8 mouse cellular contexts compared by ENCODE assay signal in the genomic region with DNA sequence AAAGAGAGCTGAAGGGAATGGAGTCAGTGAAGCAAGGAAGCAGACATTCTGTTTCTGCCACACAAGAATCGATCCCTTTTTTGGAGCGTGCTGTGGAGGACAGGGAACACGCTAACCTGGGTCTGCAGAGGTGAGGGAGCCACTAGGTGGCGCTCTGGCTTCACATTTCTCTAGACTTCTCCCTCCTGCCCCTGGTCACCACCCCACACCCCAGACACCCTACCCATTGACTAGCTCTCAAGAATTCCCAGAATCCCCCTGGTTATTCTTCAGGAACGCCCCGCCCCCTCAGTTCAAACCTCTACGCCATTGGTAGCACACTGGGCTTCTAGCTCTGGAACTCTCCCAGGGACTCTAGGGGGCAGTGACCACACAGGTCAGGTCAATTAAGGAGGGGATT. TPM values are rescaled to one million over a fixed set of nuclear protein-coding genes. Genes with fewer than 3 reads are reported as not detected.
DNase-seq lines count a peak whose midpoint lies in the region; ATAC-seq and TF ChIP-seq lines count a peak whose summit lies in the region.

No protein-coding gene starts in this region.

- H3K4me1 ChIP-seq in forebrain, embryonic 11.5 days (replicated peaks; ENCODE audit: control insufficient read depth, insufficient read depth, low read length): no peaks in the 10 kb centered on the region
- peaks cover 27 to 29% of the 10 kb centered on the region in 2 experiments for H3K4me1 ChIP-seq in heart, embryonic 14.5 days (ENCODE audit: control insufficient read depth in 2 of 2, insufficient read depth in 2 of 2, low read length in 2 of 2)
- peaks cover 9% of the 10 kb centered on the region for H3K4me1 ChIP-seq in kidney, embryonic 16.5 days (ENCODE audit: insufficient read depth, low read length)
- peaks cover 30% of the 10 kb centered on the region for H3K4me1 ChIP-seq in liver, embryonic 15.5 days (replicated peaks)
- H3K4me1 ChIP-seq in neural tube, embryonic 12.5 days: no peaks in the 10 kb centered on the region
- H3K4me1 ChIP-seq in testis, adult 2 months (ENCODE audit: control insufficient read depth, insufficient read depth, low read length): peaks cover 13% of the 10 kb centered on the region

- H3K4me2 ChIP-seq in forebrain, embryonic 11.5 days (ENCODE audit: low read depth, low read length, severe bottlenecking): no peak overlapping the region
- peak overlapping the region; percentile 38 for H3K4me2 ChIP-seq in heart, embryonic 14.5 days (ENCODE audit: low read length)
- no peak overlapping the region for H3K4me2 ChIP-seq in kidney, embryonic 16.5 days (replicated peaks; ENCODE audit: low read depth, low read length)
- H3K4me2 ChIP-seq in liver, embryonic 15.5 days: peak overlapping the region; percentile 54
- H3K4me2 ChIP-seq in neural tube, embryonic 12.5 days (replicated peaks): no peak overlapping the region

- H3K27ac ChIP-seq in forebrain, embryonic 11.5 days (ENCODE audit: low read depth, low read length): no peak overlapping the region
- peak overlapping the region; percentile 89 to 91 for H3K27ac ChIP-seq in heart, embryonic 14.5 days (replicated peaks in 1 of 2; ENCODE audit: control insufficient read depth in 1 of 2, insufficient read depth in 1 of 2, low read depth in 2 of 2, low read length in 2 of 2)
- H3K27ac ChIP-seq in kidney, embryonic 16.5 days (ENCODE audit: low read length): no peak overlapping the region
- H3K27ac ChIP-seq in liver, embryonic 15.5 days (replicated peaks): peak overlapping the region; percentile 58
- no peak overlapping the region for H3K27ac ChIP-seq in neural tube, embryonic 12.5 days
- H3K27ac ChIP-seq in testis, adult 2 months (ENCODE audit: control insufficient read depth, insufficient read depth, low read depth, low read length): no peak overlapping the region

- TF ChIP-seq POLR2A in testis, adult 2 months (IDR thresholded peaks at IDR 0.05; ENCODE audit: control insufficient read depth, low read depth, low read length): no peak

- H3K9ac ChIP-seq in forebrain, embryonic 11.5 days (ENCODE audit: low read length): no peak overlapping the region
- peak overlapping the region; percentile 62 for H3K9ac ChIP-seq in heart, embryonic 14.5 days (ENCODE audit: low read length)
- no peak overlapping the region for H3K9ac ChIP-seq in kidney, embryonic 16.5 days (replicated peaks; ENCODE audit: low read length)
- peak overlapping the region; percentile 27; the same call in 1 of the 2 replicates for H3K9ac ChIP-seq in liver, embryonic 15.5 days
- no peak overlapping the region for H3K9ac ChIP-seq in neural tube, embryonic 12.5 days

- WGBS in forebrain, embryonic 11.5 days: 44% methylated on average over 7 of the region's 7 CpGs
- 31% methylated on average over 7 of the region's 7 CpGs for WGBS in heart, embryonic 14.5 days
- WGBS in kidney, embryonic 16.5 days: 47% methylated on average over 7 of the region's 7 CpGs
- whole genome bisulfite sequencing in liver, embryonic 15.5 days (ENCODE audit: insufficient replicate concordance): 11% methylated on average over 7 of the region's 7 CpGs
- WGBS in neural tube, embryonic 12.5 days: 35% methylated on average over 7 of the region's 7 CpGs

- no peaks in the 10 kb centered on the region; the same call in 1 of the 2 replicates for H3K27me3 ChIP-seq in forebrain, embryonic 11.5 days (ENCODE audit: control insufficient read depth, insufficient read depth, low read length)
- no peaks in the 10 kb centered on the region for H3K27me3 ChIP-seq in heart, embryonic 14.5 days (ENCODE audit: control insufficient read depth, insufficient read depth, low read length)
- no peaks in the 10 kb centered on the region for H3K27me3 ChIP-seq in kidney, embryonic 16.5 days (ENCODE audit: insufficient read depth, low read length)
- no peaks in the 10 kb centered on the region for H3K27me3 ChIP-seq in liver, embryonic 15.5 days
- no peaks in the 10 kb centered on the region for H3K27me3 ChIP-seq in neural tube, embryonic 12.5 days (replicated peaks)
- no peaks in the 10 kb centered on the region for H3K27me3 ChIP-seq in testis, adult 2 months (ENCODE audit: control insufficient read depth, insufficient read depth, low read length)

- H3K9me3 ChIP-seq in forebrain, embryonic 11.5 days (ENCODE audit: control insufficient read depth, low read length): no peaks in the 10 kb centered on the region
- H3K9me3 ChIP-seq in heart, embryonic 14.5 days (ENCODE audit: control insufficient read depth, low read length): no peaks in the 10 kb centered on the region
- H3K9me3 ChIP-seq in kidney, embryonic 16.5 days (ENCODE audit: low read length): no peaks in the 10 kb centered on the region
- H3K9me3 ChIP-seq in liver, embryonic 15.5 days (replicated peaks): no peaks in the 10 kb centered on the region
- no peaks in the 10 kb centered on the region for H3K9me3 ChIP-seq in neural tube, embryonic 12.5 days

- TF ChIP-seq CTCF in testis, adult 2 months (IDR thresholded peaks at IDR 0.05; ENCODE audit: control insufficient read depth, insufficient read depth, insufficient replicate concordance, low read depth, low read length): peak; percentile 88

- DNase-seq in ES-CJ7 (ENCODE audit: low read depth, low spot score): peak; percentile 97
- DNase-seq in c-Kit-positive CD71-positive TER-119-negative erythroid progenitor cells, embryonic 14.5 days (ENCODE audit: low read depth): peak; percentile 75
- DNase-seq in forebrain, embryonic 11.5 days (ENCODE audit: low spot score): peak; percentile 83

- no peaks in the 10 kb centered on the region for H3K36me3 ChIP-seq in forebrain, embryonic 11.5 days (ENCODE audit: control insufficient read depth, insufficient read depth, low read length)
- peaks cover 37% of the 10 kb centered on the region for H3K36me3 ChIP-seq in heart, embryonic 14.5 days (ENCODE audit: control insufficient read depth, insufficient read depth, low read length)
- peaks cover 5% of the 10 kb centered on the region; the same call in 1 of the 2 replicates for H3K36me3 ChIP-seq in kidney, embryonic 16.5 days (ENCODE audit: insufficient read depth, low read length)
- 0 out of 2 replicates have a peak, but pooled peaks cover 4% of the 10 kb centered on the region for H3K36me3 ChIP-seq in liver, embryonic 15.5 days (replicated peaks)
- peaks cover 11% of the 10 kb centered on the region for H3K36me3 ChIP-seq in neural tube, embryonic 12.5 days
- no peaks in the 10 kb centered on the region for H3K36me3 ChIP-seq in testis, adult 2 months (ENCODE audit: control insufficient read depth, insufficient read depth, low read length)

- no peak for ATAC-seq in forebrain, embryonic 11.5 days (replicated peaks; ENCODE audit: low FRiP score)
- ATAC-seq in heart, embryonic 14.5 days (ENCODE audit: insufficient number of reproducible peaks, insufficient read depth, low FRiP score, low read depth): no peak
- ATAC-seq in kidney, embryonic 16.5 days (ENCODE audit: low FRiP score, low TSS enrichment): peak; percentile 73
- ATAC-seq in liver, embryonic 15.5 days (ENCODE audit: insufficient read depth): peak; percentile 73
- ATAC-seq in neural tube, embryonic 12.5 days (ENCODE audit: low FRiP score, low read depth): peak; percentile 69

- no peak overlapping the region for H3K4me3 ChIP-seq in forebrain, embryonic 11.5 days (ENCODE audit: low read depth, low read length)
- H3K4me3 ChIP-seq in heart, embryonic 14.5 days (ENCODE audit: control insufficient read depth in 1 of 2, insufficient read depth in 1 of 2, low read depth in 1 of 2, low read length in 2 of 2): no peak overlapping the region
- H3K4me3 ChIP-seq in kidney, embryonic 16.5 days (ENCODE audit: low read length): no peak overlapping the region
- peak overlapping the region; percentile 22 for H3K4me3 ChIP-seq in liver, embryonic 15.5 days (replicated peaks)
- no peak overlapping the region for H3K4me3 ChIP-seq in neural tube, embryonic 12.5 days
- no peak overlapping the region for H3K4me3 ChIP-seq in testis, adult 2 months (ENCODE audit: control insufficient read depth, low read depth, low read length)

RNA-seq across cellular contexts. Expression of gene Pmvk, which starts 4.8 kb away (rescaled TPM):
- 62.5 and 71.1 TPM in 2 replicates for polyA plus RNA-seq in forebrain, embryonic 11.5 days (2014; fragmentation: Nextera tagmentation; extraction: Ambion mirVana)
- polyA plus RNA-seq in heart, embryonic 14.5 days (2014; fragmentation: Nextera tagmentation; extraction: Ambion mirVana): 54.3 and 56.8 TPM in 2 replicates
- polyA plus RNA-seq in kidney, embryonic 16.5 days (2015; fragmentation: Nextera tagmentation; extraction: Ambion mirVana): 56.1 and 59.3 TPM in 2 replicates
- polyA plus RNA-seq in liver, embryonic 15.5 days (2015; fragmentation: Nextera tagmentation; extraction: Ambion mirVana): 35.7 and 38.4 TPM in 2 replicates
- polyA plus RNA-seq in neural tube, embryonic 12.5 days (2016; fragmentation: Nextera tagmentation; extraction: Ambion mirVana): 81.6 and 84.1 TPM in 2 replicates
- 21.0 and 23.1 TPM in 2 replicates for polyA plus RNA-seq in testis, adult 2 months (2012; rRNA removed)

RNA-seq across cellular contexts. Expression of gene Pbxip1, which starts 13.0 kb away (rescaled TPM):
- polyA plus RNA-seq in forebrain, embryonic 11.5 days (2014; fragmentation: Nextera tagmentation; extraction: Ambion mirVana): 9.1 and 10.0 TPM in 2 replicates
- 36.9 and 37.3 TPM in 2 replicates for polyA plus RNA-seq in heart, embryonic 14.5 days (2014; fragmentation: Nextera tagmentation; extraction: Ambion mirVana)
- 47.5 and 51.7 TPM in 2 replicates for polyA plus RNA-seq in kidney, embryonic 16.5 days (2015; fragmentation: Nextera tagmentation; extraction: Ambion mirVana)
- polyA plus RNA-seq in liver, embryonic 15.5 days (2015; fragmentation: Nextera tagmentation; extraction: Ambion mirVana): 7.4 and 8.1 TPM in 2 replicates
- 15.5 and 16.8 TPM in 2 replicates for polyA plus RNA-seq in neural tube, embryonic 12.5 days (2016; fragmentation: Nextera tagmentation; extraction: Ambion mirVana)
- 8.2 and 9.9 TPM in 2 replicates for polyA plus RNA-seq in testis, adult 2 months (2012; rRNA removed)

RNA-seq across cellular contexts. Expression of gene Pygo2, which starts 19.5 kb away (rescaled TPM):
- 53.9 and 60.6 TPM in 2 replicates for polyA plus RNA-seq in forebrain, embryonic 11.5 days (2014; fragmentation: Nextera tagmentation; extraction: Ambion mirVana)
- polyA plus RNA-seq in heart, embryonic 14.5 days (2014; fragmentation: Nextera tagmentation; extraction: Ambion mirVana): 24.3 and 27.8 TPM in 2 replicates
- polyA plus RNA-seq in kidney, embryonic 16.5 days (2015; fragmentation: Nextera tagmentation; extraction: Ambion mirVana): 38.9 and 41.2 TPM in 2 replicates
- polyA plus RNA-seq in liver, embryonic 15.5 days (2015; fragmentation: Nextera tagmentation; extraction: Ambion mirVana): 10.1 and 10.6 TPM in 2 replicates
- polyA plus RNA-seq in neural tube, embryonic 12.5 days (2016; fragmentation: Nextera tagmentation; extraction: Ambion mirVana): 55.9 and 57.3 TPM in 2 replicates
- polyA plus RNA-seq in testis, adult 2 months (2012; rRNA removed): 18.1 and 19.6 TPM in 2 replicates

RNA-seq across cellular contexts. Expression of gene Shc1, which starts 31.3 kb away (rescaled TPM):
- polyA plus RNA-seq in forebrain, embryonic 11.5 days (2014; fragmentation: Nextera tagmentation; extraction: Ambion mirVana): 30.9 and 31.6 TPM in 2 replicates
- polyA plus RNA-seq in heart, embryonic 14.5 days (2014; fragmentation: Nextera tagmentation; extraction: Ambion mirVana): 48.0 and 50.5 TPM in 2 replicates
- 115 and 118 TPM in 2 replicates for polyA plus RNA-seq in kidney, embryonic 16.5 days (2015; fragmentation: Nextera tagmentation; extraction: Ambion mirVana)
- 44.8 and 50.6 TPM in 2 replicates for polyA plus RNA-seq in liver, embryonic 15.5 days (2015; fragmentation: Nextera tagmentation; extraction: Ambion mirVana)
- polyA plus RNA-seq in neural tube, embryonic 12.5 days (2016; fragmentation: Nextera tagmentation; extraction: Ambion mirVana): 51.4 and 57.5 TPM in 2 replicates
- polyA plus RNA-seq in testis, adult 2 months (2012; rRNA removed): 15.7 and 17.3 TPM in 2 replicates

RNA-seq across cellular contexts. Expression of gene Cks1b, which starts 31.4 kb away (rescaled TPM):
- 491 and 495 TPM in 2 replicates for polyA plus RNA-seq in forebrain, embryonic 11.5 days (2014; fragmentation: Nextera tagmentation; extraction: Ambion mirVana)
- polyA plus RNA-seq in heart, embryonic 14.5 days (2014; fragmentation: Nextera tagmentation; extraction: Ambion mirVana): 354 and 368 TPM in 2 replicates
- 483 and 495 TPM in 2 replicates for polyA plus RNA-seq in kidney, embryonic 16.5 days (2015; fragmentation: Nextera tagmentation; extraction: Ambion mirVana)
- 210 and 229 TPM in 2 replicates for polyA plus RNA-seq in liver, embryonic 15.5 days (2015; fragmentation: Nextera tagmentation; extraction: Ambion mirVana)
- 252 and 272 TPM in 2 replicates for polyA plus RNA-seq in neural tube, embryonic 12.5 days (2016; fragmentation: Nextera tagmentation; extraction: Ambion mirVana)
- 14.7 and 16.5 TPM in 2 replicates for polyA plus RNA-seq in testis, adult 2 months (2012; rRNA removed)

Comparison
In these comparisons a context has a peak if more than half of its experiments do, and no peak if none do; other contexts are left out.
1. ATAC-seq: peak in kidney, embryonic 16.5 days (single experiment), liver, embryonic 15.5 days (single experiment) and neural tube, embryonic 12.5 days (single experiment); none in forebrain, embryonic 11.5 days (single experiment) and heart, embryonic 14.5 days (single experiment).
2. H3K27ac ChIP-seq: peak in heart, embryonic 14.5 days (2 of 2) and liver, embryonic 15.5 days (single experiment); none in forebrain, embryonic 11.5 days (single experiment), kidney, embryonic 16.5 days (single experiment), neural tube, embryonic 12.5 days (single experiment) and testis, adult 2 months (single experiment).
3. H3K4me2 ChIP-seq: peak in heart, embryonic 14.5 days (single experiment) and liver, embryonic 15.5 days (single experiment); none in forebrain, embryonic 11.5 days (single experiment), kidney, embryonic 16.5 days (single experiment) and neural tube, embryonic 12.5 days (single experiment).
4. H3K9ac ChIP-seq: peak in heart, embryonic 14.5 days (single experiment) and liver, embryonic 15.5 days (single experiment); none in forebrain, embryonic 11.5 days (single experiment), kidney, embryonic 16.5 days (single experiment) and neural tube, embryonic 12.5 days (single experiment).
5. Peak in every context shown above with its lines, with median percentiles within 50 percentile points of each other: DNase-seq.